Mouse (Mus musculus): ENCODE results near the gene Ncor2. TPM values are rescaled to one million over a fixed set of nuclear protein-coding genes. Genes with fewer than 3 reads are reported as not detected.

The Ncor2 gene
- total RNA-seq, 4 experiments from 2014 or later: 81.6 to 92.4 (median 84.5) TPM

- no peak for DNase-seq (ENCODE audit: low spot score)
Observed at GRCm38 (mm10) chr5:124969790-124970189, 209.2 kb downstream of the Ncor2 start.

Other genes starting within 250 kb of the Ncor2 start
- gene Rflna, start 176.0 kb downstream of the Ncor2 start, total RNA-seq (2022): under 1 TPM in 2 of 4 experiments, not detected in 2; 0.19 to 0.24 TPM
- gene Scarb1, start 161.9 kb upstream of the Ncor2 start, total RNA-seq (2022): 10 to 100 TPM; 21.8 to 27.3 (median 25.7) TPM
- gene Gm10382, start 210.1 kb upstream of the Ncor2 start, total RNA-seq (2022): not detected
- 1,000 to 10,000 TPM in 2 of 4 experiments, 100 to 1,000 TPM in 2; 839 to 1,234 (median 1,027) TPM for gene Ubc, start 211.0 kb upstream of the Ncor2 start, total RNA-seq (2022)